Mouse (Mus musculus) brain, embryonic 18.5 days (tissue): ENCODE data around the gene Mboat7.

Experiments
- DNase-seq: peaks from one replicate; pipeline ENCODE4 v3.0.0-alpha.2; 2012; ENCODE audit warnings: low read depth, low spot score

The Mboat7 gene

GRCm38 (mm10) chr7:3692382-3692986 lies 839 bp downstream of the Mboat7 start, which contains the start of gene Tsen34:
Gene Tsen34 (plus strand): TSS chr7:3692863.
- DNase-seq = no peak

- DNase-seq = no peak
These were observed 1.4 kb downstream of the Mboat7 start for GRCm38 (mm10) chr7:3691919-3692318.

DNA sequence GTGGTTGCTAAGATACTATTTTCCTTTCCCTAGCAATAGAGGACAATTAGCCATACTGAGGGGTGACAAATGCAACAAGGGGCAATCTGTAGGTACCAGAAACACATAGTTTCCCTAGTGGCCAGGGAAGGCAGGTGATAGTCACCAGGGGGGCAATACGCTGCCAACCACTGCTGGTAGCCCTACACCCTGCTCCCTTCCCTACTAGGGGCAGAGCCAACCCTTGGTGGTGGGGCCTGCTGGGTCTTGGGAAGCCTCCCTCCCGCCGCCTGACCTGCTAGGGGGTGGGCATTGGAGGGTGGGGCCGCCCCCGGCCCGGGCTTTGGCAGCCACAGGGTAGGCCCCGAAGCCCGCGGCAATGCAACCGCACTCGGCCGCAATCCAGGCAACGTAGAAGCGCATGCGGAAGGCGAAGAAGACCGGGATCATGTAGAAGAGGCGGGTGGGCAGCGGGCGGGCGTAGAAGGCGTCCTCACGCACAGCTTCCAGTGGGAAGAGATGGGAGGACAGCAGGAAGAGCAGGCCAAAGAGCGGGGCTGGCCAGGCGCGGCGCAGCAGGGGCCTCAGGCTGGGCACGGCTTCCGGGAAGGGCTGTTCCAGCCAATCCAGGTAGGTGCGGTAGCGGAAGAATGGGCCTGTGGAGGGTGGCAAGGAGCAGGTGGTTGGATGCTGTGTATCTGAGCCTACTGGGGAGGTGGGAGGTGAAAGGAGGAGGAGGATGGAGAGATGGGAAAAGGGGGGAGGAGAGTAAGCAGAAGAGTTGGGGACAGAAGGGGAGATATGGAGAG lies 7.7 kb downstream of the Mboat7 start:
- no peak for DNase-seq

DNA sequence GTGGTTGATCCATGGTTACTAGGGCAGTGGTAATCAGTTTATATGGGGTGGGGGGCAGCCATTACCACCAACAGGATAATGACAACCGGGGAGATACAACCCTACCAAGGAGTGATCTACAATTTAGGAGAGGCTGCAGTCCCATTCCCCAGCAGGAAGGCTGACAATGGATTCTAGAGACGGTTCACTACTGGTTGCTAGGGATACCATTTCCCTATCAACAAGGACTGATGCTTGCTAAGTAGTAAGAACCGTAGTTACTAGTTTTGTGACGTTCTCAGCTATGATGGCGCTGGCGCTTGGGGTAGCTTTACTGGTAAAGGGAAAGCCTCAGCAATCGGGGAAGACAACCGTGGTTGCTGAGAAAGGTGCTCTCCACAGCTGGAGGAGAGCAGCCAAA lies 8.6 kb downstream of the Mboat7 start:
- DNase-seq = no peak

DNA sequence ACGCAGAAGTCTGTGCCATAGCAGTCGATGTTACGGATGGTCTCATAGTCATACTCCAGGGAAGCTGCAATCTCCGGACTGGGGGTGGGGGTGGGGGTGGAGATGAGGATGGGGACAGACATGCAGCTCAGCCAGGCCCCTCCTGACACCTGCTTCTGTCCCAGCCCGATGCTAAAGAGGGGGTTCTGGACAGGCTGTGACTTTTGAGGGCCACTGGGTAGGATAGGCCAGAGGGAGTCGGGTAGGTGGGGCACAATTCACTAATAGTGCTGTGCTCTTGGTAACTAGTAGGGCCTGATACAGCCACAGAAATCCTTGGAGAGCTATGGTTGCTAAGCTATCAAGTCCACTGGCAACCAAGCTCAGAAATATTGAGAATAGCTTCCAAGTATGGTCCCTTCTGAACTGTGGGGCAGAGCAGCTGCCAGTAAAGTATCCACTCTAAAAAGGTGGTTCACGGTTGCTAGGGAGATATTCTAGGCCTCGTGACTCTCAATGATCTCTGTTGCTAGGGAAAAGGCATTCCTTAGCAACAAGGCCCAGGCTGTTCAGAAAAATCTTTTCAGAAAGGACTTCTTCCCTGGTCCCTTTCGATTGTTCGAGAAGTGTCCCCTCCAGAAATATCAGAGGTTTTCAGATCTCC lies 9.3 kb downstream of the Mboat7 start:
- DNase-seq = no peak

- no peak for DNase-seq
These were observed 16.0 kb downstream of the Mboat7 start, which contains the start of gene Tmc4 for GRCm38 (mm10) chr7:3677342-3677741. Gene Tmc4 (minus strand): TSS chr7:3677553.

DNA sequence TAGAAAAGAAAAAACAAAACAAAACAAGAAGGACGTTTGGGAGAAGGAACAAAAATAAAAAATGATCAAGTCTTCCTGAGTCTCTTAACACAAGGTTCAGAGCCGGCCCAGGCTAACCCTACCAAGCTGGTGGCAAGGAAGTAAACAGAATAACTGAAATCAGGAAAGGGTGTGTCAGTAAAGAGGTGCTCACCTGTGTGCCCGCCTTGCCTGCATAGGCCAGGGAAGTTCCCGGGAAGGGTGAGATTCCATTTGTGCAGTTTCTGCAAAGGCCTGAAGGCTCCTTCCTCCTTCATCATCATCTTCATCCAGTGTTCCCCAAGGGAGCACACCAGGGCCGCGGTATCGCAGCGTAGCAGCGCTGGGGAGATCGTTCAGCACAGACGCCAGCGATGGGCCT lies 17.0 kb downstream of the Mboat7 start:
- DNase-seq = no peak

- DNase-seq = no peak
These were observed 18.1 kb downstream of the Mboat7 start for GRCm38 (mm10) chr7:3675228-3675548.

GRCm38 (mm10) chr7:3674507-3675227 lies 18.7 kb downstream of the Mboat7 start:
- no peak for DNase-seq

DNA sequence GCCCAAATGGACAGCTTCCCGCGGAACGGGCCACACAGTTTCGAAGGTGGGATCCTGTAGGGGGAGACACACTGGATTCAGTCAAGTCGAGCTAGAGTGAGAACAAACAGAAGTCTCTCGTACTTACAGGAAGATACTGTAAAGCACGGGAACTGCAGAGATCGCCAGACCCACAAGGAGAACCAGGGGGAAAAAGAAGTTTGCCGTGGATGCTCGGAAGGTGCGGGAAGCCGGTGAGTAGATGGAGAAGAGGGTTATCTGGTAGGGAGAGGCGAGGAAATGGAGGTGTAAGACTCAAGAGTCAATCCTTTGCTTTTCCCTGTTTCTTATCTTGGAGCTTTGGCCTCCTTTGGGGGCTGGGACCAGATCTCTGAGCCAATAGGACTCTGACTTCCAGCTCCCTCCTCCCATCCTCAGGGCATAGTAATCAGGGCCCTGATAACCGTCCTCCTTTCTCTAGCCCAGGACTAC lies 26.4 kb downstream of the Mboat7 start:
- DNase-seq = no peak

DNA sequence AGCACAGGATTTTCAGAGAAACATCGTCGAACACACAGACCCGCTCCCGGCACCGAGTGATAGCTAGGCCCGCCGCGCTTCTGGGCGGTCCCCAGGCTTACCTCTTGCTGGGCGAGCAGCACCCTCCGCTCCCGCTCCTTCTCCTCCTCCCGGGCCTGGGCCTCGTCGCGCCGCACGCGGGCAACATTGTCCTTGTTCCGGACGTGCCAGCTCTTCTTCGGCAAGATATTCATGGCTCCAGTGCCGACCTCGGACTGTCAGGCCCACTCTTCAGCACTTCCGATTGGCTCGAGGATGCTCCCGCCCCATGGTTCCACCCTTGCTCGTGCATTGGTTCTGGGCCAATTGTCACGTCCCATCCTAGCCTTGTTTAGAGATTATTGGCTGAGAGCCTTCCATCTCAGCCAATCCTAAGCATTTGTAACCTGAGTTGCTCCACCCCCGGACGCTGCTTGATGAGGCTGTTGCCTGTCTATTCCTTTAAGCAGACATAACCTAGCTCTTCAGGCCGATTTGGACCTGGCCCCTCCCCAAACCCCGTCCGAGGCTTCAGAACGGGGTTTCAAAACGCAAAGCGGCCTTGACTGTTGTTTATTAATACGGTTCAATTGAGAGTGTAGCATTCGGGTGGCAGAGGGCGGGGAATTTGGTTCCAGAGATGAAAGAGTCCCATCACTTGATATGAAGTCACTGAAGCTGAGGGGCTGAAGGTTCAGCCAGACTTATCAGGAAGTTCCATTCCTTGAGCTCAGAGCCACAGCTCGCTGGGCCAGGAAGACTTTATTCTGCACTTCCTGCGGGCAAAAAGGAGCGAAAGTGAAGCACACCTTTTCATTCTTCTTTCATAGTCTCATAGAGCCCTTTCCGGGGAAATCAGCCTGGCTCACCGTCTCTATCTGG lies 27.9 kb downstream of the Mboat7 start, which contains the start of gene Leng1:
Leng1 (minus strand) TSS at position 626 of the 900 bp plus-strand sequence.
- DNase-seq = peak; percentile 98

- no peak for DNase-seq
These were observed 28.7 kb downstream of the Mboat7 start for GRCm38 (mm10) chr7:3664524-3665214.

DNA sequence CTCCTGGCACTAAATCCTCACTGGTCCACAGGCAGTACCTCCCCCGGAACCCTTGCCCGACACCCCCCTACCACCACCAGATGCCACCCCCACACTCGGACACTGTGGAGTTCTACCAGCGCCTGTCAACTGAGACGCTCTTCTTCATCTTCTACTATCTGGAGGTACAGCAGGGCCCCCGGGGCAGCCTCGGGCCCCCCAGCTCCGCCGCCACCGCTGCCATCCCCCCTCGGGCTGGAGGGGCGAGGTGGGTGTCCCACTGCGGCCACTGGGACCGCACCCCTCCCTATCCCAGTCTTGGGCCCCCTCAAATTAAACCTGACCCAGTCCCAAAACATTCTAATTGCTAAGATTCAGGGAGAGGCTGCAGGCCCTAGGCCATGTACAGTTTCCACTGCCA lies 34.7 kb downstream of the Mboat7 start:
- DNase-seq = no peak

DNA sequence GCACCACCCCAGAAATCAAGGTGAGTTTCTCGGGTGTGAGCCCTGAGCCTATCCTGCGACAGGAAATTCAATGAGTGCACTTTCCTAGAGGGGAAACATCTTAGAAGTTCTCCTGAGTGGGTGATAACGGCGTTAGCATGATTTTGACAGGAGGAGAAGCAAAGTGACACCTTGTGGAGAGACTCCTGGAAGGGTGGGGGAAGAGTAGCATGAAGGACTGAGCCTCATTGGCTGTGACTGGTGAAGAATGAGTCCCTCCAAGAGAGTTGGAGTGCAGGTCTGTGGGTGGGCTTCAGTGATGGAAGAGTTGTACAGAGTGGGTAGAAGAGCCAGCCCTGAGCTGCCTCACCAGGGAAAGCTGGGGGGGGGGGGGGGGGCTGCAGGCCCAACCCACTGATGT lies 36.4 kb downstream of the Mboat7 start:
- DNase-seq = no peak

- no peak for DNase-seq
These were observed 46.7 kb downstream of the Mboat7 start for GRCm38 (mm10) chr7:3646641-3647040.

DNA sequence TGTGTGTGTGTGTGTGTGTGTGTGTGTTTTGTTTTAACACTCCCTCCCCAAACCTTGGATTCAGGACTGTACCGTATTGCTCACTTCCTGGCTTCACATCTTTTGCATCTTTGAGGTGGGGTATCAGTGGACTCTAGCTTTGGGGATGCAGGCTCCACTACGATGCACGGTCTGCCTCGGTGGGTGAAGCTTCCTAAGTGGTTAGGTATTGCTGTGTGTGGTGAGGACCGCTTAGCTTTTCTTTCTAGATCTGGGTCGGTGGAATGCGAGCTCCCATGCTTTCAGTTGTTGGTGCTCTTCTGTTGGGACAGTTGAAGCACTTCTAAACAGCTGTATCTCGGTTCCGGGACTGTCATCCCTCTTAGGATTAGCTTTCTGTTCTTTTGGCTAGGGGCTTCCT lies 47.1 kb downstream of the Mboat7 start:
- no peak for DNase-seq

- no peak for DNase-seq
These were observed 47.8 kb downstream of the Mboat7 start for GRCm38 (mm10) chr7:3645488-3646025.

DNA sequence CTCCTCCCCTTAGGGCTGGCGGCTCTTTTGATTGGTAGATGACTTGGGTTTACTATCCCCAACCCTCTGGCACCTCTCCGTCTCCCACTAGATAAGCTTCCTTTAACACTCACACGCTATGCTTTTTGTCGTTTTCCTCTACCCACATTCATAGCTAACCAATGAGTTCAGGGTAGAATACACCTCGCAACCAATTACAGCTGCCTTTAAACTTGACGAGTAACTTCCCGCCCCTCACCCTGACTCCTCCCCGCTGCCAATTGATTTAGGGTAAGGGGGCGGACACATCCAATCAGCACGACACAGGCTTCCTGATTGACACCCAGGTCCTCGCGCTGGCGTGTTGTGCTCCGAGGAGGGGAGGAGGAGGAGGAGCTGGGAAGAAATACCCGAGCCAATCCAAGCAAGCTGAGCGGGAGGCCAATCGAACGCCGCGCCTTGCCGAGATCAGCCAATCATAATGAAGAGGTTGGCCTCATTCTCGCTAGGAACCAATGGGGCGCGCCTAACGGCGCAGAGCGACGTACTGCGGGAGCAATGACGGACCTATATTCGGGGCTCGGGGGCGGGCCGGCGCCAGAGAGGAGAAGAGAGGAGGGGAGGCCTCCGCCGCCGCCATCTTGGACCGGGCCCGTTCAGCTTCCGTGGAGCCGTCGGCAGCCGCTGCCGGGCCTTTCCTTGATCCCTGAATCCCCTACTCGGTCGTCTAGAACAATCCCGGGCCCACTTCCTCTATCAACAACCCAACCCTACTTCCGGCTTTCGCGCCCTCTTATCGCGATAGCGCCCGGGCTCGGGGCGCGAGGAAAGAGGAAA lies 48.4 kb downstream of the Mboat7 start, which contains the start of gene Cnot3:
Cnot3 (plus strand) TSS at position 597 of the 816 bp plus-strand sequence.
- DNase-seq = peak; percentile 100

- no peak for DNase-seq
These were observed 49.0 kb downstream of the Mboat7 start for GRCm38 (mm10) chr7:3644348-3644671.
